Mouse (Mus musculus) gastrocnemius, postnatal 14 days (tissue): ENCODE data around the gene Gbe1. TPM values are rescaled to one million over a fixed set of nuclear protein-coding genes. Genes with fewer than 3 reads are reported as not detected.

Experiments used
- DNase-seq: peaks from one replicate; pipeline ENCODE4 v3.0.0; 2021; ENCODE audit warnings: mixed read lengths
- intact Hi-C: fragments of 180-260 bp; cut with DNase I; formaldehyde crosslinking; loops from one replicate; pipeline ENCODE4 v1.15.1; 2025; ENCODE audit warnings: low total_unique reads
- total RNA-seq, 2 experiments: library from RNA; stranded (reverse); gene quantifications; 2 replicates each; pipeline ENCODE4 v1.2.3; 2021

Gene Gbe1
- total RNA-seq, 2 experiments from 2014 or later: 46.8 to 50.3 TPM

GRCm38 (mm10) chr16:70535224-70535623 lies 221.5 kb downstream of the Gbe1 start:
- intact Hi-C loops: no loop called here
- no peak for DNase-seq

GRCm38 (mm10) chr16:70550835-70551234 lies 237.1 kb downstream of the Gbe1 start:
- no peak for DNase-seq
- intact Hi-C loops: no loop called here

GRCm38 (mm10) chr16:70561635-70562348 lies 248.0 kb downstream of the Gbe1 start:
- intact Hi-C loops: no loop called here
- peak; percentile 60 for DNase-seq

GRCm38 (mm10) chr16:70562574-70562973 lies 248.8 kb downstream of the Gbe1 start:
- intact Hi-C loops: no loop called here

GRCm38 (mm10) chr16:70563456-70563855 lies 249.7 kb downstream of the Gbe1 start:
- intact Hi-C loops: no loop called here
- DNase-seq: no peak

More at GRCm38 (mm10) chr16:70562574-70562973, 248.8 kb downstream of the Gbe1 start:
- DNase-seq: no peak

GRCm38 (mm10) chr16:70568341-70569265 lies 254.9 kb downstream of the Gbe1 start:
- intact Hi-C loops: no loop called here
- no peak for DNase-seq

GRCm38 (mm10) chr16:70585964-70586363 lies 272.2 kb downstream of the Gbe1 start:
- no peak for DNase-seq
- intact Hi-C loops: no loop called here

GRCm38 (mm10) chr16:70602326-70602725 lies 288.6 kb downstream of the Gbe1 start:
- intact Hi-C loops: no loop called here
- no peak for DNase-seq

GRCm38 (mm10) chr16:70608358-70608757 lies 294.6 kb downstream of the Gbe1 start:
- DNase-seq: no peak
- intact Hi-C loops: no loop called here

- intact Hi-C loops: no loop called here
- DNase-seq: no peak
These were observed 303.9 kb downstream of the Gbe1 start for GRCm38 (mm10) chr16:70617691-70618090.

- intact Hi-C loops: no loop called here
These were observed 304.4 kb downstream of the Gbe1 start for GRCm38 (mm10) chr16:70618168-70618567.

More at GRCm38 (mm10) chr16:70618168-70618567, 304.4 kb downstream of the Gbe1 start:
- DNase-seq: no peak
